Mouse (Mus musculus) frontal cortex, postnatal 25 days (tissue): ENCODE data around the gene 6030468B19Rik.
"Not testable (repeated sequence)": the region's sequence is repeated elsewhere in the genome, so short reads cannot be mapped to it uniquely, and the experiment has no call there.

ENCODE experiments used
- DNase-seq, 2 experiments: peaks; one replicate each; pipeline ENCODE4 v3.0.0; 2022; ENCODE audit warnings: low spot score in 2 of 2

Gene 6030468B19Rik

DNA sequence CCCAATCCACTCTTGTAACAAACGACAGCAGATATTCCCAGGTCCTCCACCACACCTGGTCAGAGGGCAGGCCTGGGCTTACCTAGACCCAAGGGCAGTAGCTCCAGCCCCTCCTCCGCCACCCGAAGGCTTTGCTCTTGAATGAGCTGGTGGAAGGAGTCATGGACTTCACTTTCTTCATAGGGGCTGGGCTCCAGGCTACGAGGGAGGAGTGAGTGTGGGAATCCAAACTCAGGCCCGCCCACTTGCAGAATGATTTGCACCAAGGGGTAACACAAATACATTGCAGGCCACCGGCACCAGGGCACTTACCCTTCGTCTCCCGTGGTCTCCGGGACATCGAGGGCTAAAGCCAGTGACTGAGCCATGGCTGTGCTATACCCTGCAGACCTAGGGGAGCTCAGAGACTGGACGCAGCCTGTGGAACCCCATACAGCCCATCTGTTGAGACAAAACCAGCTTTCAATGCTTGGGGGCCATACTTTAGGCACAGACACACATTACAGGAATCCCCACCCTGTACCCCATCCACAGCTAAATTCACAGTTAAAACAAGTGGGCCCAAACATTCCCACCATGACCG is 18.5 kb upstream of the 6030468B19Rik start:
- no peak for DNase-seq

DNA sequence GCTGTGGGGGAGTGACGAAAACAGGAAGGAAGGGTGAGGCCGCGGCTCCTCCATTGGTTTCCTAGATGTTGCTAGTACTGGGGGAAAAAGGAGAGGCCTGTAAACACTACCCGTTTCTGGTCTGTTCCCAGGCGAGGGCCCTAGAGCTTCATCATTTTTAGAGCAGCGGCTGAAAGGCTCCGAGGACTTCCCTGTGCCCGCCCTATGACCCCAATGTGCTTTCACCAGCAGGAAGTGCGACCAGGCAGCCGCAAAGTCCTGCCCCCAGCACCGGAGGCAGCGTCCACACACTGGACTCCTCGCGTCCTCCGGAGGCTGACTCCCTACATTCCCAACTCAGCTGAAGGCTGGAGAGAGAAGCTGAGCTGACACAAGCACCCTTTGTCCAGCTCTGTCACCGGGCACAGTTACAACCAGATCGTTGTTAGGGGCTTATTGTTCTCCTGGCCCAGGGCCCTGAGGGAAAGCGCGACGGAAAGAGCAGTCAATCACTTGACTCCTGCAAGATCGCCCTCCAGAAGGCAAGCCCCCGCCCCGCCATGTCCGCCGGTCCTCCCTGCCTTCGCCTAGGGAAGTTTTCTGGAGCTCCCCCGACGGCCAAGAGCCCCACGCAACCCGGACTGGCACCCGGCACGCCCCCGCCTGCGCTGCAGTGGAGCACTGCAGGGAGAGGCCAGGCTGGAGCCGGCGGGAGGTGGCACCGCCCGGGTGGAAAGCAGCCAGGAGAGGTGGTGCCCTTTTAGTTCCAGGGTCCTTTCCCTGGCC is 17.8 kb upstream of the 6030468B19Rik start:
- DNase-seq: no peak

DNA sequence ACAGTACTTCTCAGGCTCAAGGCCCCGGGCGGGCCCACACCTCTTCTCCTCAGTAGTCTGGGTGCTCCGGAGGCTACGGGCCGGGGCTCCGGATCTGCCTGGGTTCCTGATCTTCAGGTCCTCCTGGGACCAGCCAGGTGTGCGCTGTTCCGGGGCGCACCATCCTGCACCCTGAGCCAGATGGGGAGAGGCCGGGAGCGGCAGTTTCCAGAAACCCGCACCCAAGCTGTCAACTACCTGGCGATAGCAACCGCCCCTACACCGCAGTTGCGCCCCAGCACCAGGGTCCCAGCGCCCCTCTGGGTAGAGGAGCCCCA is 17.3 kb upstream of the 6030468B19Rik start:
- no peak for DNase-seq

DNA sequence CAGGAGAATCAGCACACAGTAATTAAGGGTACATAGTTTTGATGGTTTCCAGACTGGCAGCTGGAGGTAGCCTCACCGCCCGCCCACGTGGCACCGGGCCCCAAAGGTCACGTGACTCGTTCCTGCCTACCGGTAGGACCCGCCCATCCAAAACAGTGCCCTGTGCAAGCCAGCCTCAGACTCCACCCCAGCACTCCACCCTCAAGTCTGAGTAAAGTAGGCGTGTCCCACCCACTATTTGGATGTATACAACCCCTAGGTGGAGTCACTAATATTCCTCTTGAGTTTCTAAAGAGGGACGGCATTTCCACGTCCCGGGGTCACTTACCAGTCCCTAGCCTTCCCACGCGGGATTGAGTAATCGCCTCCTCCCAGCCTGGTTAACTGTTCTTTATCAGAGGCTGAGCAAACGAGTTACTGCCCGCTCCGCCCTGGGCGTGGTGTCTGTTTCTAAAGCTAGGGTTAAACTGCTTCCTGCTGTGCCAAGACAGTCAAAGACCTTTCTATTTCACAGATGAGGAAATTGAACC is 16.8 kb upstream of the 6030468B19Rik start:
- no peak for DNase-seq

DNA sequence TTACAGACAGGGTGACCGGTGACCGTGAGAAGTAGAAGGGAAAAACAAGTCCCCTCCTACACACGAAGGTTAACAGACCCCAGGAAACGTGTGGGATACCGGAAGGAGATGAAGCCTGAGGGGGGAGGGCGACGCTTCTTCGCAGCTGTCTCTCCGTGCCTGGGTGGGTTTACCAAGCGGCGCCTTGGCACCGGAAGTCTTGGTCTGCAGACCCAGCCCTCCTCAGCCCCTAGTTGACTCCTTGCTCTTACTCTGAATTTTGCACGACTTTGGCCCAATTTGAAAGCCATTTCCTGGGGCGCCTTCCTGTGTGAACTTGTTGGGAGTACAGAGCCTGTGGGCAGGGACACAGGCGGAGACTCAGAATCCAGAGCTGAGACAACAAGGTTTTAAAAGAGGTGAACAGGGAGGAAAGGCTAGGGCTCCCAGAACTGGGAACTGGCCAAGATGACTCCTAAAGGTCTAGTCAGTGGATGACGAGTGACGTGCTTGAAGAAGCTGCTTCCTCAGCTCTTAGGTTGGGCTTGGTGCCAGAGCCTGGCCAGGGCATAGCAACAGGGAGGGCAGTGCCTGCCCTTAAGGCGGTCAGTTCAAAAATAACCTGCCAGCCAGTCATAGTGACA is 16.1 kb upstream of the 6030468B19Rik start:
- DNase-seq: no peak

DNA sequence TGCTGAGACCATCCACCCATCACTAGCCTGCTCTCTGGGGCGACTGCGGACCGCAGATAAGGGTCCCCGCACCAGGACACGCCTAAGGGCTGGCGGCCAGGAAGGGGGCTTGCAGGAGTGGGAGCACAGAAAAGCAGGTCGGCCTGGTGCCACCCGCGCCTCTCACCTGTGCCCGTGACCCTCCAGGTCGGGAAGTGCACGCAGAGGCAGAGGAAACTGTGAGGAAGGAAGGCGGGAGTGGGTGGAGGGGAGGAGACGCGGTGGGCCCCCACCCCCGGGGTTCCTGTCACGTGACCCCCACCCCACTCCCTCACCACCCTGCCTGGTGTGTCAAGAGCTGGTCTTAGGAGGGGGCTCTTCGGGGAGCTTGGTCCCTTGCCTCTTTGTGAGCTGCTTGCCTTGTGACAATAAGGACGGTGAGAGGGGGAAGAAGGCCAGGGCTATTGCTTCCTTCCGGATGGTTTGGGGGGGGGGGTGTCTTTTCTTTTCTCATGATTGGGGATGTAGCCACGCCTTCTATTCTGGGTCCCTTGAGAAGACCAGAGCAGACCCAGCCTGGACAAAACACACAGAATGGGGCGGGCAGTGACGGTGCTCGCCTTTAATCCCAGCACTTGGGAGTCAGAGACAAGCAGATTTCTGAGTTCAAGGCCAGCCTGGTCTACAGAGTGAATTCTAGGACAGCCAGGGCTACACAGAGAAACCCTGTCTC is 15.3 kb upstream of the 6030468B19Rik start, which contains the start of the genes Tmc8 and Tmc6:
Gene Tmc8 (plus strand): TSS at position 84 of the 712 bp plus-strand sequence.
Gene Tmc6 (minus strand): TSS at position 206 of the 712 bp plus-strand sequence.
- DNase-seq: no peak

DNA sequence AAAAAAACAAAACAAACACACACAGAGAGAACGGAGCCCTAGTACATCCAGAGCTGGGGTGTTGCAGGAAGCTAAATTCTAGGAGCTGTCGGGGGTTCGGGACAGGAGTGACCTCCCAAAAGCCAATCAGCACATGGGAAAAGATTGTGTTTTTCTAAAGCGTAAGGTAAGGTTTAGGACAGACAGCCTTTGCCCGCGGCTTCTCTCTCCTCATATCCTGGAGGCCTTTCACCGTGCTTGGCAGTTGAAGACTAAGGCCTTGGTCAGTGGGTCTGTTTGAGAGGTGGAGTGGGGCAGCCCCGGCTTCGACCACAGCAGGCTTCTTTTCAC is 14.8 kb upstream of the 6030468B19Rik start:
- no peak for DNase-seq

DNA sequence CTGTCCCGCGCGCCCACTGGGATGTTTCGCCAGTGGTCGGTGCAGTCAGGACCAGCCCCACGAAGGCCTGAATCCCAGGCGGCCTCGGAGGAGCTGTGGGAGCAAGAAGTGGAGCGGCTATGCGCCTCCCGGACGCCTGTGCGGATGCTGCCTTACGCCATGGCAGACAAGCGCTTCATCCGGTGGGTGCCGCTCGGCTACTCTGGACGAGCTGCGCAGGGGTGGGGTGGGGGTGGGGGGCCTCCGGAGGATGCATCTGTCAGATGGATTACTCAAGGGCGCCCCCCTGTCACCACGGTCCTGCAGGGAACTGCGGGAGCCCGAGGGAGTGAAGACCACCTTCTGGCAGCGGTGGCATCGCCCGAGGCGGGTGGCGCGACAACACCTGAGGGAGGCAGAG is 14.4 kb upstream of the 6030468B19Rik start:
- DNase-seq: no peak

DNA sequence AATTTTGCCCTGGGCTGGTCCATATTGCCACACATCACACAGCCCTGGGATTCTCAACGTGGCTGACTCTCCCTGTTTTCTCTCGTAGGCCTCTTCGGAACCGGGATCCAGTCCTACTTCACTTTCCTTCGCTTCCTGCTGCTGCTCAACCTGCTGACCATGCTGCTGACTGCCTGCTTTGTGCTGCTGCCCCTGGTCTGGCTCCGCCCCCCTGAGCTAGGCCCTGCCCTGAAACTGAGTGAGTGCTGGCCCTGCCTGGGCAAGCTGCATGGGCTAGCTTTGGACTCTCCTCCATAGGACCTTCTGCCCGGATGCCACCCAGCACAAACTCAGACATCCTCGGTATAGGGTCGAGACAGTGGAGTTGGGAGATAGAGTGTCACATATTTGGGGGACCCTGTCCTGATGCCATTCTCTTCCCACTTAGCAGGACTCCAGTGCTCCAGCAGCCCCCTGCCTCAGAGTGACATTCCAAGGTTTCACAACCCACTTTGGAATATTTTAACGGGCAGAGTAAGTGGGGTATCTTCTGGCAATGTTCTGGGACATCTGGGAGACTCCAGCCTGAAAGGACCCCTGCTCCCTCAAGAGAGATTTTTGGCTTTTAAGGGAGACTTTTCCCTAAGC is 13.7 kb upstream of the 6030468B19Rik start:
- no peak for DNase-seq

DNA sequence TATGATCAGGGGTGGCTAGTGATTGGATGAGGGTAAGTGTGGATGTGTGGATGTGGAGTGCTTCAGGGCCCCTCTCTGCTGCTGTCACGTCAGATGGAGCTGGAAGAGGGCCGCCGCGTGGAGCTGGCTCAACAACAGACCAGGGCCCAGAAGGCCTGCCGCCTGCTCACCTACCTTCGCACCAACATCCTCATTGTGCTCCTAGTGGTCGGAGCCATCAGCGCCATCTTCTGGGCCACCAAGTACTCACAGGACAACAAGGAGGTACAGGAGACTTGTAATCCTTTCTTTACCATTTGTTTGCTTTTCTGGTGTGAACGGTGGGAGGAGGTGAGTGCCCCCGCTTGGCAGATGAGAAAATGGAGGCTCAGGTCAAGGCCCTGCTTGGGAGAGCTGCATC is 11.2 kb upstream of the 6030468B19Rik start:
- DNase-seq: no peak

DNA sequence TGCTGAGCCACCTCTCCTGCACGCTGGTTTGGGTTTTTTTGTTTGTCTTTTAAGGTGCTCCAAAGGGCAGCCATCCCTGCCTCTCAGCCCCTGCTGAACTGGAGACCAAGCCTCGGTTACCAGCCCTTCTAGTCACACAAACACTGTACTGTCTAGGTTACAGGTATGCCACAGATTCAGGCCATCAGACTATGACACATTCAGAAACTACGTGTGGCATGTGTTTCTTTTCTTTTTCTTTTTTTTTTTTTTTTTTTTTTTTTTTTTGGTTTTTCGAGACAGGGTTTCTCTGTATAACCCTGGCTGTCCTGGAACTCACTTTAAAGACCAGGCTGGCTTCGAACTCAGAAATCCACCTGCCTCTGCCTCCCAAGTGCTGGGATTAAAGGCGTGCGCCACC is 9.0 kb upstream of the 6030468B19Rik start:
- DNase-seq: not testable (repeated sequence)

DNA sequence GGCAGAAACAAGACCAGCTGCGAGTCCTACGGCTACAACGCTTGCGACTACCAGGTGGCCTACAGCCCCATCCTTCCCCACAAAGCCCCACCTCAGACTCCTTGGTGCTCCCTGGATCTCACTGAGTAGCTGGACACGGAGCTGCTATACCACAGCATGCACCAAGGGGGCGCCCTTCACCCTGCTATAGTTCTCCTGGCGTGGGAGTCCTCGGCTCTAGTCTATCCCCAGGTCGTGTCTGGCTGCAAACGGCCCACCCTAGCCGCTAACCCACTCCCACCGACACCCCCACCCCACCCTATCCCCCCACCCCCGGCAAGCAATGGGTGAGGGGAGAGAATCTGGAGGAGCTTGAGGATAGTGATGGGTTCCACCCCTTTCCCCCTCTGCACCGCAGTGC is 7.2 kb upstream of the 6030468B19Rik start:
- DNase-seq: peak in 1 of 2 experiments; percentile 49

DNA sequence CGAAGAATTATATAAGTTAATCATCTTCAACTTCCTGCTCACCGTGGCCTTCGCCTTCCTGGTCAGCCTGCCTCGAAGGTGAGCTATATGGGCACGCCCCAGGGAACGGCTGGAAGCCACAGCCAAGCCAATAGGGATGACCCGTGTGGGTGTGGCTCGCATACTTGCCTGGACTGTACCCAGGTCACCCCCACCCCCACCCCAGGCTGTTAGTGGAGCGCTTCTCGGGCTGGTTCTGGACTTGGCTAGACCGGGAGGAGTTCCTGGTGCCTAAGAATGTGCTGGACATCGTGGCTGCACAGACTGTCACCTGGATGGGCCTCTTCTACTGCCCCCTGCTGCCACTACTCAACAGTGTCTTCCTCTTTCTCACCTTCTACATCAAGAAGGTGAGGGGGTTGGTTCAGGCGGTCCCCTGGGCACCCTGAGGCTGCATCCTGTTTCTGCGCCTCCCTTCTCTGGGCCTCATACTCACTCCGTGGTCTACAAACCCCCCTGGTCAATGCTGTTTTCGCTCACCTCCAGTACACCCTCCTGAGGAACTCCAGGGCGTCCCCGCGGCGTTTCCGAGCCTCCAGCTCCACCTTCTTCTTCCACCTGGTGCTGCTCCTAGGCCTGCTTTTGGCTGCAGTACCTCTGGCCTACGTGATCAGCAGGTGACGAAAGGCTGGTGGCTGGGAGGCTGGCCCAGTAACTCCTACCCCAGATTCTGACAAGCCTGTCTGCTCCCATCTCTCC is 6.6 kb upstream of the 6030468B19Rik start:
- no peak for DNase-seq

DNA sequence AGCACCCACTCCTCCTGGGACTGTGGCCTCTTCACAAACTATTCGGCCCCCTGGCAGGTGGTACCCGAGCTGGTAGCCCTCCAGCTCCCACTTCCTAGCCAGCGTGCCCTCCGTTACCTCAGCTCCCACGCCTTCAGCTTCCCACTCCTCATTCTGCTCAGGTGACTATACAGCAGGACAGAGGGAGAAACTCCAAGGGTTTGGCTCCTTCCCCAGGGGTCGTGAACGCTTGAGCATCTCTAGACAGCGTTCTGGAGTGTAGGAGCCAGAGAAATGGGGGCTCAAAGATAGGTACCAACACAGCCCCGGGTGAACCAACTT is 6.1 kb upstream of the 6030468B19Rik start:
- no peak for DNase-seq

DNA sequence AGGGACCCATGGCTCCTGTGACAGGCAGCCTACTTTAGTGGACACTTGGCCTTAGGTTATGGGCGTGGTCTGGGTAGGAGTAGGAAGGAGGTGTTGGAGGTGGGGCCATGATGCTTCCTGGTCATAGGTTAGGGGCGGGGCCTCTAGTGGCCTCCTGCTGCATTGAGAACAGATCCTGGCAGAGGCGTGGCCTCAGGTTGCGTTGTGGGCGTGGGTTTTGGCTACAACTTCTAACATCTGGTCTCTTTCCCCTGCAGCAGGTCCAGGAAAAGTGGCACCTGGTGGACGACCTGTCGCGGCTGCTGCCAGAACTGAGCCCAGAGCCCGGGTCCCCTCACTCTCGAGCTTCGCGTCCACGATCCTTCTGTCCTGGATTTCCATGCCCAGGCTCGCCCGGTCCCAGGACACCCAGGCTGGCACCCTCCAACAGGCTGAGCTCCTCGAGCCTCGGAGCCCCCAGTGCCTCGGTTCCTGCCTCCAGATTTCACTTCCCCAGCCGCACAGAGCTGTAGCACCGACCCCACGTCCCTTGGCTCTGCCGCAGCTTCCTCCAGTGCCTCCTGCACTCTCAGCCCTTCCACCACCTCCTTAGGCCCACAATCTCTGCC is 5.1 kb upstream of the 6030468B19Rik start:
- DNase-seq: no peak

DNA sequence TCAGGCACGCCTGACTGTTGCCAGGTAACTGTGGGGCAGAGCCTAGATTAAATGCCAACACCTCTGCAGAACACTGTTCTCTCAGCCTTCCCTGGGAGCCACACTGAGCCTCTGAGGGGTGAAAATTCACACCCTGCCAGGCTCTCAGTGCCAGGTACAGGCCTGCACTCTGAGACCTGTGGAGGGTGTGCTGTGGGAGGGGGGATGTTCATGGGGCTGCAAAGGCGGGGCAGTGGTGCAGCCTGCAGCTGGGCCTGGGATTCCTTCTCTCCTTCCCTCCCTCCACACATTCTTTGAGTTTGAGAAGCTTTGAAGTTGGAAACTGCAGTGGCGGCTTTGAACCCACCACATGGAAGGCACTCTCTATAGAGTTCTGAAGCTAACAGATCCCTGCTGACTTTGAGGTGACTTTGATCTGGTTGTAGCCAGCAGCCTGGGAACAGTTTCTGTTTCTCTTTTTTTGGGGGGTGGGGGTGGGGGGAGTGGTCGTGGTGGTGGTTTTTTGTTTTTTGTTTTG is 3.4 kb upstream of the 6030468B19Rik start:
- DNase-seq: no peak

DNA sequence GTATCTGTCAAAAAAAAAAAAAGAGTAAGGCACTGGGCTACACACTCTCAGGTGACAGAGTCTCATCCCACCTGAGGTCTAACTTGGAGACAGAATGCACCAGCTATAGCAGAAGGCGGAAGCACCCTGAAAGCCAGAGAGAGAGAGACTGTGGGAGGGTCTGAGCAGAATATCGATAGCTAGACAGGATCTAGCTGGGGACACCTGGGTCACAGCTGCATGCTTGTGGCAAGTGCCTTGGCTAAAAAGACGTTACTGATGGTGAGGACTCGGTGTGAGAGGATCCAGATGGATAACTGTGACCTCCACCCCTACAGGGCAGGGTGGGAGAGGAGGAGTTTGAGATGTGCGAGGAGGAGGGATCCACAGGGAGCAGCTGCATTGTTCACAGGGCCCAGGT is 506 bp upstream of the 6030468B19Rik start:
- no peak for DNase-seq

DNA sequence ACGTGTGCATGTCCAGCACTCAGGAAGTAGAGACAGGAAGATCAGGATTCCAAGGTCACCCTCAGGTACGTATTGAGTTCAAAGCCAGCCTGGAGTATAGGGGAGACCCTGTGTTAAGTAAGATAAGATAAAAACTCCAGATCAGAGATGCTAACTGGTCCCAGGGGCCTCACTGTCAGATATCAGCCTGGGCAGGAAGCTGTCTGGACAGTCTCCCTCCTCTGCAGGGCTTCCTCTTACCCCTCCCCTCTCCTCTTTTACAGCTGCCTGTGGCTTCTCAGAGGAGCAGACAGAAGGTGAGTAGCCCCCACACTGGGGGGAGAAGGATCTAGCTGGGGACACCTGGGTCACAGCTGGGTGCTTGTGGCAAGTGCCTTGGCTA is 691 bp downstream of the 6030468B19Rik start:
- DNase-seq: no peak

DNA sequence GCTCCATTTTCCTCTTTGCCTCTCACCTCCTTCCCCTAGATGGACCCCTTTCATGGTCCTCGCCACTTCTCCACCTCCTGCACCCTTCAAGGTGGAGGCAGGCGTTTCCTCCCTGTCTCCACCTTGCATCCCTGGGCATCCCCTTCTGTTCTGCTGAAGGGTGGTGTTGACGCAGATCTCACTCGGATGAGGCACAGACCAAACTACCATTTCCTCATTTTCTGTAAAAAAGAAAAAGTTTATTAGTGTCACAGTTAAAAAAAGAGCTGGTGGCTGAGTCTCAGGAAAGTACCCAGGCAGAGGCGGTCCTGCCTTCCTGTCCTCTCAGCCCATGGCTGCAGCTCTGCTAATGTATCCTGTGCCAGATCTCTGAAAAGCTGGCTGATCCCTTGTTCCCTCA is 1.7 kb downstream of the 6030468B19Rik start:
- DNase-seq: no peak

DNA sequence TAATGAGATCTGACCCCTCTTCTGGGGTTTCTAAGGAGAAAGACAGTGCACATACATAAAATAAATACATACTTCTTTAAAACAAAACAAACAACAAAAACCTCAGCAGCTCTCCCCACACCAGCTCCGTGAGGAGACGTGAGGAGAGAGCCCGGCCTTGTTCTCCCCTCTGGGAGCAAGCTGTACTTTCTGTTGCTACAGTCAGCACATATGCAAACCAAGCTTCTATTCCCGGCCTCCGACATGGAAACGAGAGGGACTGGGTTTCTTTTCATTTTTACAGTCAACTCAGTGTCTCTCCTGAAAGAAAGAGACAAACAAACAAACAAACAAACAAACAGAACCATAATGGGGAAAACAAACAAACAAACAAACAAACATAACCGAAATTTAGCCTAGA is 2.6 kb downstream of the 6030468B19Rik start:
- DNase-seq: no peak

DNA sequence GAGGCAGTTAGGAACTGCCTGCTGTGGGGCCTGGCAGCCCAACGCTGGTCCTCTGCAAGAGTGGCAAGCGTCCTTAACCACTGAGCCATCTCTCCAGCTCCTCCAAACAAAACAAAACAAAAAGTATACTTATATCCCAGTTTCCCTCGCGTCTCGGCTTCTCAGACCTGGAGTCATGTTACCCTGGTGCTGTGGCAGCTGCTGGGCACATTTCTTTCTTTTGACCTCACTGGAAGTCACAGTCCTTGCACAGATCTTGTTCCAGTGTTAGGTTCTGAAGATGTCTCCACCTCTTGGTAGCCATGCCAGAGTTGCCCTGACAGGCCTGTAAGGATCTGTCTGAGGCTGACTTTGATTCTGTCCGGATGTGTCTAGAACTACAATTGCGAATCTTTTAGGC is 4.2 kb downstream of the 6030468B19Rik start:
- DNase-seq: no peak
